Mouse (Mus musculus) megakaryocyte, embryonic 14.5 days (primary cell): Measurements from ENCODE around the gene Lmntd2. TPM values are rescaled to one million over a fixed set of nuclear protein-coding genes. Genes with fewer than 3 reads are reported as not detected.

Experiments used
- H3K27me3 ChIP-seq: replicated peaks from 2 replicates; pipeline ENCODE3; 2012; ENCODE audit warnings: inconsistent platforms
- H3K36me3 ChIP-seq: replicated peaks from 2 replicates; pipeline ENCODE3; 2012; ENCODE audit warnings: low read length, inconsistent platforms, mixed read lengths
- H3K4me1 ChIP-seq: 2 replicates; pipeline ENCODE4 v1.6.1; 2012; ENCODE audit warnings: inconsistent platforms
- H3K4me3 ChIP-seq: replicated peaks from 2 replicates; pipeline ENCODE3; 2012; ENCODE audit warnings: moderate library complexity, mild to moderate bottlenecking, inconsistent platforms
- H3K9me3 ChIP-seq: 2 replicates; pipeline ENCODE4 v1.6.1; 2012; ENCODE audit warnings: inconsistent platforms
- FLI1 ChIP-seq: IDR thresholded peaks from 2 replicates; pipeline ENCODE4 v1.6.1; 2012; ENCODE audit warnings: low read length, inconsistent platforms, mixed read lengths
- GATA1 ChIP-seq: IDR thresholded peaks from 3 replicates; pipeline ENCODE4 v1.6.1; 2012; ENCODE audit warnings: mixed read lengths, low read length, inconsistent platforms, borderline replicate concordance
- polyA plus RNA-seq: library from polyadenylated mRNA; stranded (reverse); fragments of >175 nt; gene quantifications from 2 replicates; pipeline ENCODE4 v1.2.3, GENCODE M21; 2012; ENCODE audit warnings: low replicate concordance; ENCODE audit not compliant: insufficient read depth

Gene Lmntd2
- polyA plus RNA-seq, 1 experiment: 0.57 TPM

- no peak for TF ChIP-seq GATA1
- no peak for TF ChIP-seq FLI1
- peaks cover 7% of the 10 kb centered on the region for H3K36me3 ChIP-seq
- H3K27me3 ChIP-seq: peaks cover 30% of the 10 kb centered on the region
- no peak overlapping the region for H3K4me3 ChIP-seq
- H3K9me3 ChIP-seq: no peaks in the 10 kb centered on the region
- peaks cover 35% of the 10 kb centered on the region for H3K4me1 ChIP-seq
These were observed 8.4 kb downstream of the Lmntd2 start for GRCm38 (mm10) chr7:141205504-141205903.

GRCm38 (mm10) chr7:141204546-141204945 is 9.3 kb downstream of the Lmntd2 start:
- Histone ChIP-seq H3K27me3 (peaks cover 21% of the 10 kb centered on the region), H3K9me3 (no peaks in the 10 kb centered on the region), H3K36me3 (peaks cover 11% of the 10 kb centered on the region), H3K4me3 (no peak overlapping the region), H3K4me1 (peaks cover 35% of the 10 kb centered on the region)
- TF ChIP-seq FLI1 (no peak), GATA1 (no peak)

GRCm38 (mm10) chr7:141198121-141198520 is 15.8 kb downstream of the Lmntd2 start:
- no peaks in the 10 kb centered on the region for H3K9me3 ChIP-seq
- H3K4me3 ChIP-seq: no peak overlapping the region
- peaks cover 15% of the 10 kb centered on the region for H3K4me1 ChIP-seq
- H3K36me3 ChIP-seq: peaks cover 21% of the 10 kb centered on the region
- TF ChIP-seq FLI1 (no peak), GATA1 (no peak)
- H3K27me3 ChIP-seq: no peaks in the 10 kb centered on the region

GRCm38 (mm10) chr7:141196619-141197282 is 17.1 kb downstream of the Lmntd2 start:
- no peak overlapping the region for H3K4me3 ChIP-seq
- peaks cover 28% of the 10 kb centered on the region for H3K4me1 ChIP-seq
- TF ChIP-seq GATA1 (no peak), FLI1 (no peak)
- no peaks in the 10 kb centered on the region for H3K9me3 ChIP-seq
- H3K36me3 ChIP-seq: peaks cover 30% of the 10 kb centered on the region
- H3K27me3 ChIP-seq: no peaks in the 10 kb centered on the region

GRCm38 (mm10) chr7:141195754-141196153 is 18.1 kb downstream of the Lmntd2 start:
- H3K4me3 ChIP-seq: no peak overlapping the region
- no peaks in the 10 kb centered on the region for H3K9me3 ChIP-seq
- TF ChIP-seq GATA1 (no peak), FLI1 (no peak)
- H3K27me3 ChIP-seq: no peaks in the 10 kb centered on the region
- peaks cover 38% of the 10 kb centered on the region for H3K4me1 ChIP-seq
- peaks cover 40% of the 10 kb centered on the region for H3K36me3 ChIP-seq

- TF ChIP-seq GATA1 (no peak), FLI1 (no peak)
- peaks cover 48% of the 10 kb centered on the region for H3K4me1 ChIP-seq
- no peaks in the 10 kb centered on the region for H3K9me3 ChIP-seq
- peaks cover 47% of the 10 kb centered on the region for H3K36me3 ChIP-seq
- H3K27me3 ChIP-seq: no peaks in the 10 kb centered on the region
- H3K4me3 ChIP-seq: peak overlapping the region; percentile 96
These were observed 19.1 kb downstream of the Lmntd2 start for GRCm38 (mm10) chr7:141194830-141195229.

DNA sequence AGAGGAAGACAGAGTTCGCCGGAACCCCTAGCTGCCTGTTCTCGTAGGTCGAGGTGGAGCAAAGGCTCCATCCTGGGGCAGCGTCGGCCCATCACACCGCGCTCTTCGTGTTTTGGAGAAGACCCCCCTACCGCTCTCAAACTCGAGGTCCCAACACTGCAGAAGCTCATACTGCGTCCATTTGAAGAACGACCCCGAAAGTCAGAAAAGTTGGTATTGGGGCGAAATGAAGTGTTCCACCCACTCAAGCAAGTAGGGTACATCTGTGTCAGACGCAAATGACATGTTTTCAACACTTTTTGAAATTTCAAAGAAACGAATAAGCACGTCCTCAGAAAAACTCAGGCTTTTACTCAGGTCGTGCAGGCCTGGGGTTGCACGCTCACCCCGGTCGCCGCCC is 19.5 kb downstream of the Lmntd2 start:
- Histone ChIP-seq H3K27me3 (no peaks in the 10 kb centered on the region), H3K9me3 (no peaks in the 10 kb centered on the region), H3K36me3 (peaks cover 49% of the 10 kb centered on the region), H3K4me1 (peaks cover 52% of the 10 kb centered on the region), H3K4me3 (peak overlapping the region; percentile 96)
- TF ChIP-seq FLI1: no peak
- no peak for TF ChIP-seq GATA1

- peaks cover 54% of the 10 kb centered on the region for H3K36me3 ChIP-seq
- peak within 1 kb of the TSS; percentile 96 for H3K4me3 ChIP-seq
- H3K27me3 ChIP-seq: no peaks in the 10 kb centered on the region
- no peaks in the 10 kb centered on the region for H3K9me3 ChIP-seq
- peaks cover 56% of the 10 kb centered on the region for H3K4me1 ChIP-seq
- TF ChIP-seq FLI1 (no peak), GATA1 (no peak)
These were observed 19.9 kb downstream of the Lmntd2 start, which contains the start of the genes Hras and Lrrc56 for GRCm38 (mm10) chr7:141193948-141194347. Gene Hras, minus strand, starts transcription at chr7:141194005. Gene Lrrc56, plus strand, starts transcription at chr7:141194157.

DNA sequence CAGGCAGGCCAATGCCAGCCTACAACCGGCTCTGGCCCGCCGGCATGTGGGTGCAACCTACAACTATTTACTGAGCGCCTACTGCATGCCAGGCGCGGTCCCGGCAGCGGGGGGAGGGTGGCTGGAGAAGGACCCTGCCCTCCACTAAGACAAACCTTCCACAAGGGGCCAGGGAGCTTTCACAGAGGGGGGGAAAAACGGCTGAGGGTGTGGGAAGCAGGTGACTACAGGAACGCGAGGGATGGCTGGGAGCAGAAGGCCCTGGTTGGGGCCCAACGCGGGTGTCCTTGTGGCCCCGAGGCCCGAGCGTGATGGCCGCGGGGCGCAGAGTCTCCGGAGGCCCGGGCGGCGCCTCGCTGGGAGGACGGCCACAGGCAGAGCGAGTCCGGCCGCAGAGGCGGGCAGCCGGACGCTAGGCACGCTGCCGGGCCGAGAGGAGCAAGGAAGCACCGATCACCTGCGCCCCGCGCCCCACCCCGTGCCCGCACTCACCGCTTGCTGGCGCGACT is 20.5 kb downstream of the Lmntd2 start:
- Histone ChIP-seq H3K4me3 (peak overlapping the region; percentile 96), H3K4me1 (peaks cover 60% of the 10 kb centered on the region), H3K27me3 (no peaks in the 10 kb centered on the region), H3K9me3 (no peaks in the 10 kb centered on the region), H3K36me3 (peaks cover 58% of the 10 kb centered on the region)
- TF ChIP-seq FLI1 (no peak), GATA1 (no peak)

- Histone ChIP-seq H3K4me3 (peak overlapping the region; percentile 96), H3K27me3 (no peaks in the 10 kb centered on the region), H3K36me3 (peaks cover 59% of the 10 kb centered on the region), H3K9me3 (no peaks in the 10 kb centered on the region), H3K4me1 (peaks cover 60% of the 10 kb centered on the region)
- TF ChIP-seq GATA1 (no peak), FLI1 (no peak)
These were observed 21.0 kb downstream of the Lmntd2 start for GRCm38 (mm10) chr7:141192776-141193347.
